Mouse (Mus musculus) stomach, embryonic 14.5 days (tissue): Measurements from ENCODE around the gene Gdpd3. TPM values are rescaled to one million over a fixed set of nuclear protein-coding genes. Genes with fewer than 3 reads are reported as not detected.
A peak's percentile ranks its signal among the peaks of the same experiment; 100 is the strongest.

Source experiments
- ATAC-seq: fragments of 200-750 bp; cut with Nextera tagmentation; 2 replicates; pipeline ENCODE4 v1.8.0; 2017; ENCODE audit warnings: low read depth, moderate TSS enrichment; ENCODE audit not compliant: insufficient number of reproducible peaks, insufficient read depth, low FRiP score
- H3K27ac ChIP-seq: fragments of 300-500 bp; sonication (generic); 2 replicates; pipeline ENCODE4 v1.5.1; 2014; ENCODE audit warnings: mild to moderate bottlenecking, low read length, moderate library complexity, mixed read lengths
- H3K27me3 ChIP-seq: fragments of 300-500 bp; sonication (generic); 2 replicates; pipeline ENCODE4 v1.6.1; 2014; ENCODE audit warnings: low read length, control low read depth, mixed read lengths; ENCODE audit not compliant: control insufficient read depth, insufficient read depth
- H3K36me3 ChIP-seq: fragments of 300-500 bp; sonication (generic); 2 replicates; pipeline ENCODE4 v1.6.1; 2014; ENCODE audit warnings: mild to moderate bottlenecking, control low read depth, low read length, moderate library complexity, mixed read lengths; ENCODE audit not compliant: control insufficient read depth, insufficient read depth
- H3K4me1 ChIP-seq: fragments of 300-500 bp; sonication (generic); 2 replicates; pipeline ENCODE4 v1.6.1; 2014; ENCODE audit warnings: low read length, control low read depth, mixed read lengths; ENCODE audit not compliant: control insufficient read depth, insufficient read depth
- H3K4me2 ChIP-seq: fragments of 300-500 bp; sonication (generic); replicated peaks from 2 replicates; pipeline ENCODE4 v1.6.1; 2014; ENCODE audit warnings: low read depth, low read length, control low read depth
- H3K4me3 ChIP-seq: fragments of 300-500 bp; sonication (generic); 2 replicates; pipeline ENCODE4 v1.5.1; 2014; ENCODE audit warnings: low read depth, low read length, control low read depth
- H3K9ac ChIP-seq: fragments of 300-500 bp; sonication (generic); replicated peaks from 2 replicates; pipeline ENCODE4 v1.6.1; 2014; ENCODE audit warnings: low read depth, mild to moderate bottlenecking, control low read depth, low read length, moderate library complexity, mixed read lengths
- H3K9me3 ChIP-seq: fragments of 300-500 bp; sonication (generic); 2 replicates; pipeline ENCODE4 v1.6.1; 2016; ENCODE audit warnings: low read depth, low read length, control low read depth; ENCODE audit not compliant: control insufficient read depth
- WGBS: fragments of 180-500 bp; shearing (Covaris S2); extraction: QIAGEN DNeasy Blood & Tissue Kit; methylation state at CpG from one replicate; pipeline ENCODE4 v1.1.7; 2014; 5-methylcytosine and 5-hydroxymethylcytosine counted together
- polyA plus RNA-seq: library from polyadenylated mRNA; unstranded; fragments of >200 nt; fragmentation: Nextera tagmentation; extraction: Ambion mirVana; gene quantifications from 2 replicates; pipeline ENCODE4 v1.2.1, GENCODE M21; 2014

Gene Gdpd3
- polyA plus RNA-seq, 1 experiment from 2014 or later, result 2.8 TPM

- Histone ChIP-seq H3K4me1 (peaks cover 3% of the 10 kb centered on the region; the same call in 1 of the 2 replicates), H3K27ac (0 out of 2 replicates have a peak overlapping the region, but pooled peaks have one; percentile 12), H3K27me3 (no peaks in the 10 kb centered on the region), H3K9ac (no peak overlapping the region), H3K9me3 (no peaks in the 10 kb centered on the region), H3K4me2 (no peak overlapping the region; the same call in 1 of the 2 replicates), H3K36me3 (no peaks in the 10 kb centered on the region), H3K4me3 (no peak overlapping the region)
- ATAC-seq, result peak; percentile 73; the same call in 1 of the 2 replicates
- under 1% methylated on average over 9 of the region's 9 CpGs for WGBS
Observed at GRCm38 (mm10) chr7:126754866-126755265, 11.3 kb upstream of the Gdpd3 start.

GRCm38 (mm10) chr7:126758539-126758938, 7.6 kb upstream of the Gdpd3 start:
- no peaks in the 10 kb centered on the region for H3K9me3 ChIP-seq
- ATAC-seq, result no peak
- H3K27me3 ChIP-seq, result no peaks in the 10 kb centered on the region
- H3K4me2 ChIP-seq, result no peak overlapping the region
- no peak overlapping the region for H3K9ac ChIP-seq
- WGBS, result 73% methylated on average over 7 of the region's 7 CpGs
- H3K4me1 ChIP-seq, result peaks cover 25% of the 10 kb centered on the region
- no peak overlapping the region for H3K4me3 ChIP-seq
- peaks cover 9% of the 10 kb centered on the region; the same call in 1 of the 2 replicates for H3K36me3 ChIP-seq
- no peak overlapping the region for H3K27ac ChIP-seq

DNA sequence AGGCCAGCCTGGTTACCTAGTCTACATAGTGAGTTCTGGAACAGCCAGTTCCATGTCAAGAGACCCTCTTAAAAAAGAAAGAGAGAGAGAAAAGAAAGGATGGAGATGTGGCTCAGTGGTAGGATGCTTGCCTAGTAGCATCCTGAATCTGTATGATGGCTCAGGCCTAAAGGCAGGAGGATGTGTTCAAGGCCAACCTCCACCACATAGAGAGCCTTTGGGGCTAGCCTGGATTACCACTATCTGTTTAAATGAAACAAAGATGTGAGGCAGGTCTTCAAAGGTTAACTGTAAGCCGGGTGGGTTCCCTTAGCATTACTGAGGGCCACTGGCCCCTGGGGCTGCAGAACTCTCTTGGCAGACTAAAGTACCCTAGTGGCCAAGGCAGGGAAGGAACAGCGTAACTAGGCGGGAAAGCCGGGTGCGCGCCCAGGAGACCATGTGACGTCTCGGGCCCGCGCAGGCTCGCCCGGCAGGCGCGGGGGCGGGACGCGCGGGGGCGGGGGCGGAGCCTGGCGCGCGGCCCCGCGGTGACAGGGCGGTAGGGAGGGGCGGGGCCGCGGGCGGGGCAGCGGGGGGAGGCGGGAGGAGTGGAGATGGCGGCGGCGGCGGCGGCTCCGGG, 7.0 kb upstream of the Gdpd3 start, which contains the start of gene Mapk3:
TSS of gene Mapk3 (plus strand) at position 552 of the 622 bp plus-strand sequence.
- Histone ChIP-seq H3K9me3 (no peaks in the 10 kb centered on the region), H3K9ac (peak within 1 kb of the TSS; percentile 86), H3K4me3 (peak within 1 kb of the TSS; percentile 78), H3K27ac (peak within 1 kb of the TSS; percentile 98), H3K4me2 (peak within 1 kb of the TSS; percentile 92), H3K36me3 (peaks cover 15% of the 10 kb centered on the region; the same call in 1 of the 2 replicates), H3K4me1 (peaks cover 25% of the 10 kb centered on the region), H3K27me3 (no peaks in the 10 kb centered on the region)
- peak; percentile 70; the same call in 1 of the 2 replicates for ATAC-seq
- WGBS, result under 1% methylated on average over 23 of the region's 38 CpGs

- no peaks in the 10 kb centered on the region for H3K27me3 ChIP-seq
- peak overlapping the region; percentile 86 for H3K9ac ChIP-seq
- peaks cover 25% of the 10 kb centered on the region for H3K4me1 ChIP-seq
- peak; percentile 34; the same call in 1 of the 2 replicates for ATAC-seq
- peak overlapping the region; percentile 92 for H3K4me2 ChIP-seq
- H3K9me3 ChIP-seq, result no peaks in the 10 kb centered on the region
- WGBS, result under 1% methylated on average over 22 of the region's 24 CpGs
- H3K36me3 ChIP-seq, result peaks cover 20% of the 10 kb centered on the region; the same call in 1 of the 2 replicates
- H3K4me3 ChIP-seq, result peak overlapping the region; percentile 78
- peak overlapping the region; percentile 98 for H3K27ac ChIP-seq
Observed at GRCm38 (mm10) chr7:126759672-126760390, 6.3 kb upstream of the Gdpd3 start.

- Histone ChIP-seq H3K4me3 (peak overlapping the region; percentile 78), H3K4me2 (peak overlapping the region; percentile 92), H3K9me3 (no peaks in the 10 kb centered on the region), H3K27me3 (no peaks in the 10 kb centered on the region), H3K36me3 (peaks cover 26% of the 10 kb centered on the region; the same call in 1 of the 2 replicates), H3K9ac (peak overlapping the region; percentile 86), H3K27ac (peak overlapping the region; percentile 98), H3K4me1 (peaks cover 22% of the 10 kb centered on the region)
- WGBS, result 6% methylated on average over 3 of the region's 3 CpGs
- peak; percentile 69 for ATAC-seq
Observed at GRCm38 (mm10) chr7:126760391-126760802, 5.7 kb upstream of the Gdpd3 start.

DNA sequence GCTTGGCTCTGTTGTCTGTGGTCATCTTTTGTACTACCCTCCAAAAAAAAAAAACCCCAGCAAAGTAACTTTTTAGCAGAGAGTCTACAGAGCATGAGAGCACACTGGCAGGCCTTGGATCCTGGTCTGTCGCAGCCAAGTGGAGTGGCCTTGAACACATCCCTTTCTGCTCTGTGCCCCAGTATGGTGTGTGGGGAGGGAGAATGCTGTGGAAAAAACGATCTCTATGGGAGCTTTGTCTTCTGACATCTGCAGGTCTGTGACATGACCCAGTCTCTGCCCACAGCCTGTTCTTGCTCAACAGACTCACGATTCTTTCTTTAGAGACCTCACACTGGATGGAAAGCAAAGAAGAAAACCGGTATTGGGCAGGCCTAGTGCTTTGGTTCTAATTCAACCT, 5.2 kb upstream of the Gdpd3 start:
- no peaks in the 10 kb centered on the region for H3K9me3 ChIP-seq
- H3K4me3 ChIP-seq, result peak overlapping the region; percentile 78
- H3K27me3 ChIP-seq, result no peaks in the 10 kb centered on the region
- peak overlapping the region; percentile 92 for H3K4me2 ChIP-seq
- 43% methylated on average over 4 of the region's 4 CpGs for WGBS
- H3K9ac ChIP-seq, result peak overlapping the region; percentile 4; the same call in 1 of the 2 replicates
- H3K4me1 ChIP-seq, result peaks cover 22% of the 10 kb centered on the region
- H3K36me3 ChIP-seq, result peaks cover 30% of the 10 kb centered on the region
- no peak for ATAC-seq
- peak overlapping the region; percentile 98 for H3K27ac ChIP-seq

DNA sequence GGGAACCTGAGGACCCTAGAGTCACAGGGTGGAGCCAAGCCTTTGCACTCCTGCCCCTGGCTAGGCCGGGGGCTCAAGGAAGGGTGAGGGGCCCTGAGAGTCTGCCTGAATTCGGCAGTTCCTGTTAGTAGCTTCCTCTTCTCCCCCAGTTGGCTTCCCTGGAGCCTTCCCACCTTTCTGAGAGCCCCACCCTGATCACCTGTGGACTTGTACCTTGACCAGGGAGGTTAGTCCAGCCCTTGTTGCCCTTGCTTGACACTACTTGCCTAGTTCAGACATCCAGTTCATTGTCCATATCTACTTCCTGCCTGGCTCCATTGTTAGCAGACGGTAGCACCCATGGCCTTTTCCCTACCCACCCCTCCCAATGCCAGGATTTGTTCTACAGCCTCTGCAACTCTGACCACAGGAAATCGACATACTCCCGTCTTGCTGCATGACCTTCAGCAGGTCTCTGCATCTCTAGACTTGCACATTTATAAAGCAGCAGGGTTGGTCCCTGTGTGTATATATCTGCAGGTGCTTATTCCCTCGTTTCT, 4.5 kb upstream of the Gdpd3 start:
- Histone ChIP-seq H3K27me3 (no peaks in the 10 kb centered on the region), H3K9ac (no peak overlapping the region), H3K9me3 (no peaks in the 10 kb centered on the region), H3K4me2 (peak overlapping the region; percentile 92), H3K36me3 (peaks cover 37% of the 10 kb centered on the region), H3K4me3 (peak overlapping the region; percentile 4; the same call in 1 of the 2 replicates), H3K4me1 (peaks cover 22% of the 10 kb centered on the region), H3K27ac (peak overlapping the region; percentile 98)
- WGBS, result 54% methylated on average over 6 of the region's 6 CpGs
- ATAC-seq, result no peak

GRCm38 (mm10) chr7:126762471-126763008, 3.6 kb upstream of the Gdpd3 start:
- Histone ChIP-seq H3K4me2 (peak overlapping the region; percentile 17; the same call in 1 of the 2 replicates), H3K36me3 (peaks cover 44% of the 10 kb centered on the region), H3K27me3 (no peaks in the 10 kb centered on the region), H3K27ac (peak overlapping the region; percentile 12; the same call in 1 of the 2 replicates), H3K4me3 (no peak overlapping the region), H3K4me1 (peaks cover 22% of the 10 kb centered on the region), H3K9me3 (no peaks in the 10 kb centered on the region), H3K9ac (no peak overlapping the region)
- WGBS, result 44% methylated on average over 17 of the region's 17 CpGs
- ATAC-seq, result no peak
